Mouse (Mus musculus) heart, adult 2 months (tissue): ENCODE measurements around the gene Adh1.

Experiments
- CTCF ChIP-seq: fragments of 200-600 bp; IDR thresholded peaks from 2 replicates; pipeline ENCODE4 v1.8.1; 2022; ENCODE audit warnings: antibody characterized with exemption, mild to moderate bottlenecking, moderate library complexity
- EP300 ChIP-seq: fragments of 200-500 bp; IDR thresholded peaks from 2 replicates; pipeline ENCODE4 v1.6.1; 2011; ENCODE audit warnings: low read depth, low read length, control low read depth; ENCODE audit not compliant: insufficient read depth
- POLR2A ChIP-seq: fragments of 200-500 bp; IDR thresholded peaks from 2 replicates; pipeline ENCODE4 v1.6.1; 2011; ENCODE audit warnings: mild to moderate bottlenecking, low read depth, low read length, control low read depth; ENCODE audit not compliant: insufficient read depth

GRCm38 (mm10) chr3:138251156-138251555 is 9.6 kb upstream of the Adh1 start:
- TF ChIP-seq POLR2A (no peak), CTCF (no peak), EP300 (no peak)
